Mouse (Mus musculus): Measurements from ENCODE around the gene Nlrc4. TPM values are rescaled to one million over a fixed set of nuclear protein-coding genes. Genes with fewer than 3 reads are reported as not detected.
A peak's percentile ranks its signal among the peaks of the same experiment; 100 is the strongest.
"Not testable (repeated sequence)": the region's sequence is repeated elsewhere in the genome, so short reads cannot be mapped to it uniquely, and the experiment has no call there.

Gene Nlrc4
- polyA plus RNA-seq, 1 experiment from 2014 or later = 3.8 TPM

- Histone ChIP-seq H3K27ac (ENCODE audit: low read length) (no peak overlapping the region), H3K36me3 (ENCODE audit: control insufficient read depth, insufficient read depth, low read length) (no peaks in the 10 kb centered on the region), H3K9ac (ENCODE audit: low read length) (no peak overlapping the region), H3K4me3 (replicated peaks; ENCODE audit: low read length) (no peak overlapping the region), H3K4me2 (ENCODE audit: low read depth, low read length) (no peak overlapping the region), H3K27me3 (ENCODE audit: control insufficient read depth, insufficient read depth, low read length) (no peaks in the 10 kb centered on the region), H3K4me1 (ENCODE audit: control insufficient read depth, insufficient read depth, low read length) (no peaks in the 10 kb centered on the region), H3K9me3 (replicated peaks; ENCODE audit: control insufficient read depth, low read length) (no peaks in the 10 kb centered on the region)
- 83% methylated on average over 14 of the region's 14 CpGs for WGBS
- ATAC-seq (ENCODE audit: insufficient read depth, low FRiP score) = no peak
These were observed 21.6 kb upstream of the Nlrc4 start for GRCm38 (mm10) chr17:74480361-74481069.

GRCm38 (mm10) chr17:74470133-74470532, 11.2 kb upstream of the Nlrc4 start:
- not testable (repeated sequence) for H3K4me2 ChIP-seq (ENCODE audit: low read depth, low read length); H3K27me3 ChIP-seq (ENCODE audit: control insufficient read depth, insufficient read depth, low read length); H3K9me3 ChIP-seq (replicated peaks; ENCODE audit: control insufficient read depth, low read length); H3K4me3 ChIP-seq (replicated peaks; ENCODE audit: low read length); H3K27ac ChIP-seq (ENCODE audit: low read length); ATAC-seq (ENCODE audit: insufficient read depth, low FRiP score); H3K9ac ChIP-seq (ENCODE audit: low read length); H3K4me1 ChIP-seq (ENCODE audit: control insufficient read depth, insufficient read depth, low read length); H3K36me3 ChIP-seq (ENCODE audit: control insufficient read depth, insufficient read depth, low read length)
- WGBS = 80% methylated on average over 6 of the region's 6 CpGs

GRCm38 (mm10) chr17:74467981-74468380, 9.0 kb upstream of the Nlrc4 start:
- H3K9me3 ChIP-seq (replicated peaks; ENCODE audit: control insufficient read depth, low read length); H3K27me3 ChIP-seq (ENCODE audit: control insufficient read depth, insufficient read depth, low read length); H3K27ac ChIP-seq (ENCODE audit: low read length); ATAC-seq (ENCODE audit: insufficient read depth, low FRiP score); H3K36me3 ChIP-seq (ENCODE audit: control insufficient read depth, insufficient read depth, low read length); H3K4me2 ChIP-seq (ENCODE audit: low read depth, low read length); H3K9ac ChIP-seq (ENCODE audit: low read length); H3K4me1 ChIP-seq (ENCODE audit: control insufficient read depth, insufficient read depth, low read length); H3K4me3 ChIP-seq (replicated peaks; ENCODE audit: low read length): not testable (repeated sequence)
- WGBS = 76% methylated on average over 2 of the region's 2 CpGs

- no peak overlapping the region for H3K4me3 ChIP-seq (replicated peaks; ENCODE audit: low read length)
- H3K27ac ChIP-seq (ENCODE audit: low read length) = no peak overlapping the region
- H3K9ac ChIP-seq (ENCODE audit: low read length) = no peak overlapping the region
- H3K4me1 ChIP-seq (ENCODE audit: control insufficient read depth, insufficient read depth, low read length) = no peaks in the 10 kb centered on the region
- peak; percentile 80; the same call in 1 of the 2 replicates for ATAC-seq (ENCODE audit: insufficient read depth, low FRiP score)
- H3K4me2 ChIP-seq (ENCODE audit: low read depth, low read length) = no peak overlapping the region
- H3K9me3 ChIP-seq (replicated peaks; ENCODE audit: control insufficient read depth, low read length) = no peaks in the 10 kb centered on the region
- no peaks in the 10 kb centered on the region for H3K27me3 ChIP-seq (ENCODE audit: control insufficient read depth, insufficient read depth, low read length)
- H3K36me3 ChIP-seq (ENCODE audit: control insufficient read depth, insufficient read depth, low read length) = no peaks in the 10 kb centered on the region
These were observed 4.6 kb upstream of the Nlrc4 start for GRCm38 (mm10) chr17:74463510-74463909.

GRCm38 (mm10) chr17:74457972-74458677, 817 bp downstream of the Nlrc4 start:
- H3K4me3 ChIP-seq (replicated peaks; ENCODE audit: low read length) = peak overlapping the region; percentile 34
- H3K27ac ChIP-seq (ENCODE audit: low read length) = peak overlapping the region; percentile 73
- H3K9ac ChIP-seq (ENCODE audit: low read length) = peak overlapping the region; percentile 40; the same call in 1 of the 2 replicates
- H3K27me3 ChIP-seq (ENCODE audit: control insufficient read depth, insufficient read depth, low read length) = no peaks in the 10 kb centered on the region
- H3K9me3 ChIP-seq (replicated peaks; ENCODE audit: control insufficient read depth, low read length) = no peaks in the 10 kb centered on the region
- 52% methylated on average over 10 of the region's 10 CpGs for WGBS
- peak overlapping the region; percentile 34 for H3K4me2 ChIP-seq (ENCODE audit: low read depth, low read length)
- H3K4me1 ChIP-seq (ENCODE audit: control insufficient read depth, insufficient read depth, low read length) = no peaks in the 10 kb centered on the region
- ATAC-seq (ENCODE audit: insufficient read depth, low FRiP score) = no peak
- no peaks in the 10 kb centered on the region for H3K36me3 ChIP-seq (ENCODE audit: control insufficient read depth, insufficient read depth, low read length)

- H3K27ac ChIP-seq (ENCODE audit: low read length) = no peak overlapping the region
- WGBS = 88% methylated on average over 5 of the region's 5 CpGs
These were observed 2.1 kb downstream of the Nlrc4 start for GRCm38 (mm10) chr17:74456825-74457224.

GRCm38 (mm10) chr17:74455426-74455825, 3.5 kb downstream of the Nlrc4 start:
- Histone ChIP-seq H3K27me3 (ENCODE audit: control insufficient read depth, insufficient read depth, low read length) (no peaks in the 10 kb centered on the region), H3K9ac (ENCODE audit: low read length) (no peak overlapping the region), H3K36me3 (ENCODE audit: control insufficient read depth, insufficient read depth, low read length) (no peaks in the 10 kb centered on the region), H3K9me3 (replicated peaks; ENCODE audit: control insufficient read depth, low read length) (no peaks in the 10 kb centered on the region), H3K4me1 (ENCODE audit: control insufficient read depth, insufficient read depth, low read length) (no peaks in the 10 kb centered on the region), H3K27ac (ENCODE audit: low read length) (no peak overlapping the region), H3K4me3 (replicated peaks; ENCODE audit: low read length) (no peak overlapping the region), H3K4me2 (ENCODE audit: low read depth, low read length) (no peak overlapping the region)
- ATAC-seq (ENCODE audit: insufficient read depth, low FRiP score) = no peak
- WGBS = 79% methylated on average over 4 of the region's 4 CpGs

More at GRCm38 (mm10) chr17:74456825-74457224, 2.1 kb downstream of the Nlrc4 start:
- Histone ChIP-seq H3K4me2 (ENCODE audit: low read depth, low read length) (no peak overlapping the region), H3K9ac (ENCODE audit: low read length) (no peak overlapping the region), H3K4me3 (replicated peaks; ENCODE audit: low read length) (no peak overlapping the region), H3K4me1 (ENCODE audit: control insufficient read depth, insufficient read depth, low read length) (no peaks in the 10 kb centered on the region), H3K9me3 (replicated peaks; ENCODE audit: control insufficient read depth, low read length) (no peaks in the 10 kb centered on the region), H3K27me3 (ENCODE audit: control insufficient read depth, insufficient read depth, low read length) (no peaks in the 10 kb centered on the region), H3K36me3 (ENCODE audit: control insufficient read depth, insufficient read depth, low read length) (no peaks in the 10 kb centered on the region)
- no peak for ATAC-seq (ENCODE audit: insufficient read depth, low FRiP score)

- H3K9me3 ChIP-seq (replicated peaks; ENCODE audit: control insufficient read depth, low read length) = no peaks in the 10 kb centered on the region
- no peaks in the 10 kb centered on the region for H3K36me3 ChIP-seq (ENCODE audit: control insufficient read depth, insufficient read depth, low read length)
- H3K4me3 ChIP-seq (replicated peaks; ENCODE audit: low read length) = no peak overlapping the region
- H3K4me2 ChIP-seq (ENCODE audit: low read depth, low read length) = no peak overlapping the region
- no peak overlapping the region for H3K27ac ChIP-seq (ENCODE audit: low read length)
- H3K4me1 ChIP-seq (ENCODE audit: control insufficient read depth, insufficient read depth, low read length) = no peaks in the 10 kb centered on the region
- WGBS = 92% methylated on average over 1 of the region's 1 CpGs
- no peak for ATAC-seq (ENCODE audit: insufficient read depth, low FRiP score)
- no peak overlapping the region for H3K9ac ChIP-seq (ENCODE audit: low read length)
- H3K27me3 ChIP-seq (ENCODE audit: control insufficient read depth, insufficient read depth, low read length) = no peaks in the 10 kb centered on the region
These were observed 4.3 kb downstream of the Nlrc4 start for GRCm38 (mm10) chr17:74454660-74455059.

GRCm38 (mm10) chr17:74453928-74454327, 5.0 kb downstream of the Nlrc4 start:
- Histone ChIP-seq H3K9me3 (replicated peaks; ENCODE audit: control insufficient read depth, low read length) (no peaks in the 10 kb centered on the region), H3K36me3 (ENCODE audit: control insufficient read depth, insufficient read depth, low read length) (no peaks in the 10 kb centered on the region), H3K4me2 (ENCODE audit: low read depth, low read length) (no peak overlapping the region), H3K4me3 (replicated peaks; ENCODE audit: low read length) (no peak overlapping the region), H3K4me1 (ENCODE audit: control insufficient read depth, insufficient read depth, low read length) (no peaks in the 10 kb centered on the region), H3K9ac (ENCODE audit: low read length) (no peak overlapping the region), H3K27me3 (ENCODE audit: control insufficient read depth, insufficient read depth, low read length) (no peaks in the 10 kb centered on the region), H3K27ac (ENCODE audit: low read length) (no peak overlapping the region)
- no peak for ATAC-seq (ENCODE audit: insufficient read depth, low FRiP score)
- 71% methylated on average over 3 of the region's 3 CpGs for WGBS
